Mouse (Mus musculus): ENCODE data around the gene Ctla4. TPM values are rescaled to one million over a fixed set of nuclear protein-coding genes. Genes with fewer than 3 reads are reported as not detected.

Gene Ctla4
- polyA plus RNA-seq, 1 experiment from 2014 or later = not detected

DNA sequence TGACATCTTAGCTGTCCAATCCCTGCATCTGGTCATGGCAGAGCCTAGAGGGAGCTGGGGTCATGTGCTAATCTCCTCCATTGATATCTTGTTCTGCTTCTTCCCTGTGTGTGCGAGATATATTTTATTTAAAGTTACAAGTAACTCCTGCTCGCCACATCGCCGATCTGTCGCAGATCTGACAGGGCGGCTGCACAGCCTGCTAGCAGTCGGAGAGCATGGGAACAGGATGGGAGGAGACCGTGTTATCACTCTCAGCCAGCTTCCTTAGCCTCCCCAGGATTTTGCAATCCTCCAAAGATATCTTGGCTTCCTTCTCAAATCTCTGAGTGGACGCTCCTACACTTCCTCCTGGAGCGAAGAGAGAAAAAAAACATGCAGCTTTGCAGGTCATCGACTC, 73.7 kb downstream of the Ctla4 start:
- Histone ChIP-seq H3K27me3 (replicated peaks; ENCODE audit: control insufficient read depth, insufficient read depth, low read length) (no peaks in the 10 kb centered on the region), H3K9me3 (ENCODE audit: control insufficient read depth) (no peaks in the 10 kb centered on the region), H3K36me3 (ENCODE audit: control insufficient read depth, insufficient read depth) (no peaks in the 10 kb centered on the region), H3K27ac (ENCODE audit: low read depth, low read length) (no peak overlapping the region), H3K9ac (ENCODE audit: low read depth, low read length) (no peak overlapping the region), H3K4me1 (replicated peaks; ENCODE audit: control insufficient read depth, insufficient read depth, low read length) (no peaks in the 10 kb centered on the region), H3K4me3 (ENCODE audit: low read depth, low read length) (no peak overlapping the region), H3K4me2 (replicated peaks; ENCODE audit: low read depth) (peak overlapping the region; percentile 24)
- WGBS = 41% methylated on average over 11 of the region's 11 CpGs
- TF ChIP-seq CTCF (IDR thresholded peaks at IDR 0.05; ENCODE audit: low read depth) = no peak
- no peak for ATAC-seq

- Histone ChIP-seq H3K9me3 (ENCODE audit: control insufficient read depth) (no peaks in the 10 kb centered on the region), H3K36me3 (ENCODE audit: control insufficient read depth, insufficient read depth) (no peaks in the 10 kb centered on the region), H3K27me3 (replicated peaks; ENCODE audit: control insufficient read depth, insufficient read depth, low read length) (no peaks in the 10 kb centered on the region), H3K9ac (ENCODE audit: low read depth, low read length) (no peak overlapping the region), H3K4me2 (replicated peaks; ENCODE audit: low read depth) (0 out of 2 replicates have a peak overlapping the region, but pooled peaks have one; percentile 24), H3K4me1 (replicated peaks; ENCODE audit: control insufficient read depth, insufficient read depth, low read length) (no peaks in the 10 kb centered on the region), H3K27ac (ENCODE audit: low read depth, low read length) (no peak overlapping the region), H3K4me3 (ENCODE audit: low read depth, low read length) (no peak overlapping the region)
- WGBS = 23% methylated on average over 4 of the region's 4 CpGs
- peak; percentile 84 for TF ChIP-seq CTCF (IDR thresholded peaks at IDR 0.05; ENCODE audit: low read depth)
- ATAC-seq = no peak
These were observed 74.3 kb downstream of the Ctla4 start for GRCm38 (mm10) chr1:60961080-60961479.

DNA sequence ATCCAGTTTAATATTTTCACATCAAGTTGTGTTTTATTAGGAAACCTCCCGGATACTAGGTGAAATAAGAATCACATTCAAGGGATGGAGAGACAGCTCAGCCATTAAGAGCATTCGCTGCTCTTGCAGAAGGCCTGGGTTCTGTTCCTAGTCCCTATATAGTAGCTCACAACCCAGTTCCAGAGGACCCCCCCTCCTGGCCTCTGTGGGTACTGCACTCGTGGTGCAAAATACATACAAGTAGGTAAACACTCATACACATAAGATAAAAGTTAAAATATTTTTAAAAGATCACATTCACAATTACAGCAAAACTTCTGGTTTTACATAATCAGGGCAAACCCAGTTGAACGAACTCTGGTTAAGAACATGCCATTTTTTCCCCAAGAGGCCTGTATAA, 75.3 kb downstream of the Ctla4 start:
- H3K9ac ChIP-seq (ENCODE audit: low read depth, low read length) = no peak overlapping the region
- no peaks in the 10 kb centered on the region for H3K36me3 ChIP-seq (ENCODE audit: control insufficient read depth, insufficient read depth)
- TF ChIP-seq CTCF (IDR thresholded peaks at IDR 0.05; ENCODE audit: low read depth) = peak; percentile 25
- no peaks in the 10 kb centered on the region for H3K4me1 ChIP-seq (replicated peaks; ENCODE audit: control insufficient read depth, insufficient read depth, low read length)
- WGBS = 86% methylated on average over 4 of the region's 4 CpGs
- H3K4me2 ChIP-seq (replicated peaks; ENCODE audit: low read depth) = no peak overlapping the region
- no peaks in the 10 kb centered on the region for H3K9me3 ChIP-seq (ENCODE audit: control insufficient read depth)
- H3K27me3 ChIP-seq (replicated peaks; ENCODE audit: control insufficient read depth, insufficient read depth, low read length) = no peaks in the 10 kb centered on the region
- H3K4me3 ChIP-seq (ENCODE audit: low read depth, low read length) = no peak overlapping the region
- no peak for ATAC-seq
- no peak overlapping the region for H3K27ac ChIP-seq (ENCODE audit: low read depth, low read length)

Other genes with a start within 250 kb of the Ctla4 start
- 0.13 and 0.14 TPM in 2 replicates for gene Cd28, start 170.2 kb upstream of the Ctla4 start, polyA plus RNA-seq (2015; fragmentation: Nextera tagmentation; extraction: Ambion mirVana)
- gene Icos, start 90.9 kb downstream of the Ctla4 start, polyA plus RNA-seq (2015; fragmentation: Nextera tagmentation; extraction: Ambion mirVana) = 0.18 and 0.27 TPM in 2 replicates

All from intestine, postnatal 0 days (tissue).